Mouse (Mus musculus) retina, postnatal 1 day (tissue): ENCODE measurements around the gene Bnip1.

Experiments used
- DNase-seq: peaks from one replicate; pipeline ENCODE4 v3.0.0-alpha.2; 2012

Gene Bnip1

GRCm38 (mm10) chr17:26840922-26841731, 60.3 kb downstream of the Bnip1 start:
- DNase-seq: no peak

- no peak for DNase-seq
Observed at GRCm38 (mm10) chr17:26841981-26842380, 61.1 kb downstream of the Bnip1 start.
